Mouse (Mus musculus): ENCODE data around the gene Capn1.

DNA sequence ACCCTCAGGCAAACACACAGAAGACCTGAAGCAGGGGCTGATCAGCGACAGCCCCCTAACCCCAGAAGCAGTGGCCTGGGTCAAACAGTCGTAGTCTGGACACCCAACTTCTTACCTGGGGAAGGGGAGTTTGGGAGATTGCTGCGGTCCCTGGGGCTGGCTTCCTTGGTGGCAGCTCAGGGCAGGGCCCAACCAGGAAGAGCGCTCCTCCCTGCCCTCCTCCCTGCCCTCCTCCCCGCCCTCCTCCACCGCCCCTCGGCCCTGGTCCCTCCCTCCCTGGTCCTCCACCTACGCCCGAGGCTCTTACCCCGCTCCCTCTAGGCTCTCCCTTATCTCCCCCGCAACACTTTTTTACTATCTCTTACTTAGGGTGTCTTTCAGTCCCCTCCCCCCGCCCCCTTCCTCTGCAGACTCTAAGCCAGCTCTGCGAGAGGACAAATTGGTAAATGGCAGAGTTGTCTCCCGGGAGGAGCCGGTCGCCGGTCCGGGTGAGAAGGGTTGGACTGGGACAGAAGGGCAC, 646 bp downstream of the Capn1 start:
- TF ChIP-seq UBTF (IDR thresholded peaks at IDR 0.05; ENCODE audit: borderline replicate concordance, insufficient read depth, low read depth, low read length), result no peak
- no peak for TF ChIP-seq CTCF (IDR thresholded peaks at IDR 0.05 in 2 of 3, conservative IDR thresholded peaks at IDR 0.05 in 1 of 3; ENCODE audit: control insufficient read depth in 1 of 3, insufficient read depth in 1 of 3, low read depth in 2 of 3, low read length in 3 of 3, poor library complexity in 1 of 3, severe bottlenecking in 1 of 3)
- TF ChIP-seq MXI1 (IDR thresholded peaks at IDR 0.05; ENCODE audit: low read depth, low read length), result no peak
- TF ChIP-seq ELF1 (IDR thresholded peaks at IDR 0.05; ENCODE audit: low read depth, low read length), result peak; percentile 87
- TF ChIP-seq MAX (IDR thresholded peaks at IDR 0.05; ENCODE audit: low read length), result no peak
- TF ChIP-seq ZKSCAN1 (IDR thresholded peaks at IDR 0.05; ENCODE audit: low read depth, low read length), result no peak

Measured in MEL (cell line).